Mouse (Mus musculus) C2C12 (cell line): ENCODE results near the gene Frem3.

Experiments
- CTCF ChIP-seq: IDR thresholded peaks from one replicate; pipeline ENCODE4 v1.5.1; 2011; ENCODE audit not compliant: control insufficient read depth, insufficient read depth, insufficient read length
- MYOG ChIP-seq: IDR thresholded peaks from one replicate; pipeline ENCODE4 v1.6.1; 2011; ENCODE audit not compliant: control insufficient read depth, insufficient read length; ENCODE audit errors: extremely low read depth

GRCm38 (mm10) chr8:80732326-80732725, 121.4 kb downstream of the Frem3 start:
- no peak for TF ChIP-seq CTCF
- no peak for TF ChIP-seq MYOG
